Mouse (Mus musculus) heart, adult 2 months (tissue): ENCODE measurements around the gene N4bp2l1. TPM values are rescaled to one million over a fixed set of nuclear protein-coding genes. Genes with fewer than 3 reads are reported as not detected.

Experiments
- DNase-seq, 2 experiments: peaks; one replicate each; pipeline ENCODE4 v3.0.0; 2021
- H3K27ac ChIP-seq: fragments of 200-600 bp; 2 replicates; pipeline ENCODE4 v1.8.1; 2022
- H3K27me3 ChIP-seq: fragments of 200-500 bp; 2 replicates; pipeline ENCODE4 v1.6.1; 2012; ENCODE audit warnings: mild to moderate bottlenecking, low read length, inconsistent platforms, mixed read lengths; ENCODE audit not compliant: control insufficient read depth, insufficient read depth
- H3K36me3 ChIP-seq: fragments of 200-500 bp; 2 replicates; pipeline ENCODE4 v1.6.1; 2012; ENCODE audit warnings: low read length, inconsistent platforms; ENCODE audit not compliant: control insufficient read depth, insufficient read depth
- H3K4me1 ChIP-seq: fragments of 200-500 bp; 2 replicates; pipeline ENCODE4 v1.6.1; 2011; ENCODE audit warnings: low read length; ENCODE audit not compliant: control insufficient read depth, insufficient read depth
- H3K4me3 ChIP-seq: fragments of 200-600 bp; 2 replicates; pipeline ENCODE4 v1.8.1; 2022
- H3K79me2 ChIP-seq: fragments of 200-500 bp; replicated peaks from 2 replicates; pipeline ENCODE4 v1.6.1; 2012; ENCODE audit warnings: mild to moderate bottlenecking, inconsistent platforms, low read length, moderate library complexity, mixed read lengths; ENCODE audit not compliant: control insufficient read depth, insufficient read depth
- H3K9ac ChIP-seq: fragments of 200-500 bp; 2 replicates; pipeline ENCODE4 v1.6.1; 2012; ENCODE audit warnings: low read depth, mild to moderate bottlenecking, control low read depth, inconsistent platforms, low read length, mixed read lengths
- CTCF ChIP-seq: fragments of 200-600 bp; IDR thresholded peaks from 2 replicates; pipeline ENCODE4 v1.8.1; 2022; ENCODE audit warnings: antibody characterized with exemption, mild to moderate bottlenecking, moderate library complexity
- EP300 ChIP-seq: fragments of 200-500 bp; IDR thresholded peaks from 2 replicates; pipeline ENCODE4 v1.6.1; 2011; ENCODE audit warnings: low read depth, low read length, control low read depth; ENCODE audit not compliant: insufficient read depth
- POLR2A ChIP-seq: fragments of 200-500 bp; IDR thresholded peaks from 2 replicates; pipeline ENCODE4 v1.6.1; 2011; ENCODE audit warnings: mild to moderate bottlenecking, low read depth, low read length, control low read depth; ENCODE audit not compliant: insufficient read depth
- WGBS: fragments of 180-500 bp; shearing (Covaris S2); methylation state at CpG from one replicate; pipeline ENCODE4 v1.1.7; 2018; 5-methylcytosine and 5-hydroxymethylcytosine counted together
- intact Hi-C: fragments of 180-260 bp; cut with DNase I; formaldehyde crosslinking; loops from one replicate; pipeline ENCODE4 v1.15.1; 2025
- polyA plus RNA-seq: library from polyadenylated mRNA; depleted of rRNA; stranded (reverse); fragments of >200 nt; gene quantifications from 2 replicates; pipeline ENCODE4 v1.2.3, GENCODE M21; 2012
- total RNA-seq, 2 experiments: library from RNA; stranded (reverse); gene quantifications; 2 replicates each; pipeline ENCODE4 v1.2.3; 2021

N4bp2l1 gene
- total and polyA plus RNA-seq, 3 experiments: 2.5 to 4.7 (median 3.1) TPM

GRCm38 (mm10) chr5:150600554-150601440 lies 3.8 kb upstream of the N4bp2l1 start:
- H3K27ac ChIP-seq: peak overlapping the region; percentile 12
- H3K4me3 ChIP-seq: 0 out of 2 replicates have a peak overlapping the region, but pooled peaks have one; percentile 11
- DNase-seq: peak in 1 of 2 experiments; percentile 45
- H3K4me1 ChIP-seq: no peaks in the 10 kb centered on the region
- H3K79me2 ChIP-seq: no peaks in the 10 kb centered on the region
- TF ChIP-seq EP300 (no peak), POLR2A (no peak), CTCF (no peak)
- no peaks in the 10 kb centered on the region for H3K36me3 ChIP-seq
- H3K27me3 ChIP-seq: no peaks in the 10 kb centered on the region
- WGBS: 68% methylated on average over 20 of the region's 20 CpGs
- intact Hi-C loops: no loop called here
- no peak overlapping the region for H3K9ac ChIP-seq

DNA sequence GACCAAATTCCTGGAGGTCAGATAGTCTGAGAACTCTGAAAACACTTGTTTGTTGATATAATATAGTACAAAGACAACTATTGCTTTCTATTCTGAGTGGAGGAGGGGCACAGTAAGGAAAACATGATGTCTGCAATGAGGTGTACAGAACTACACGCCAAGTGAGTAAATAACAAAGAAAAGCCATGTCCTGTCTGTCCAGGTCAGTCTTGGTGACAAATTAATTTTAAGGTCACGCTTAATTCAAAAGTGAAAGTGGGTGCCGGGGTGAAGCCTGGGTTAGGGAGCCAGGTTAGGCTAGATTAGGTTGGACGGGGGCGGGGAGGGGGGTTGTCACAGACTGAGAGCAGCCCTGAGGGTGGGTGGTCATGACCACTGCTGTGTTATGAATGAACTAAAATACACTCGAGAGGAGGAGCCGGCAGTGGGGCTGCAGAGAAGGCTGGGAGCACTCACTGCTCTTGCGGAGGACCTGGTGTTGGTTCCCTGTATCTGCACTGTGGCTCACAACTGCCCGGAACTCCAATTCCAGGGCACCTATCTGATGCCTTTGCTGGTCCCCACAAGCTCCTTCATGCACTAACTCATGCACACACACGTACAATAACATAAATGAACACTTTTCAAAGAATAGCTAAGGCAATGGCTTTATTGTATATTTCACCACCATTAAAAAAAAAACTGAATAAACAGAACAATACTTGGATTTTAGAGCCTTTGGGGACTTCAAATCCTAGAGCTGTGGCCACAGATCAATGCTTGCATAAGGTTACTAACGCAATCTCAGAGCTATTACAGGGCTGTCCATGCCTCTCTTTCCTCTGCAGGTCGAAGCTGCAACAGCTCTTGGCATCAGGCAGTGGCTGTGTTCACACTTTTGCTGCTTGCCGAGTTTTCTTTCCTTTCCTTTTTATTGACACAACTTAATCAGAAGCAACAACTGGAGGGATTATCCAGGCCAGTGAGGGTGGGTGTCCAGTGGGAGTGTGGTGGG lies 2.6 kb upstream of the N4bp2l1 start:
- no peaks in the 10 kb centered on the region for H3K36me3 ChIP-seq
- H3K27ac ChIP-seq: no peak overlapping the region
- intact Hi-C loops: no loop called here
- H3K9ac ChIP-seq: no peak overlapping the region
- DNase-seq: no peak
- WGBS: 71% methylated on average over 13 of the region's 13 CpGs
- TF ChIP-seq CTCF (no peak), EP300 (no peak), POLR2A (no peak)
- H3K4me3 ChIP-seq: no peak overlapping the region
- H3K27me3 ChIP-seq: no peaks in the 10 kb centered on the region
- no peaks in the 10 kb centered on the region for H3K79me2 ChIP-seq
- no peaks in the 10 kb centered on the region for H3K4me1 ChIP-seq

DNA sequence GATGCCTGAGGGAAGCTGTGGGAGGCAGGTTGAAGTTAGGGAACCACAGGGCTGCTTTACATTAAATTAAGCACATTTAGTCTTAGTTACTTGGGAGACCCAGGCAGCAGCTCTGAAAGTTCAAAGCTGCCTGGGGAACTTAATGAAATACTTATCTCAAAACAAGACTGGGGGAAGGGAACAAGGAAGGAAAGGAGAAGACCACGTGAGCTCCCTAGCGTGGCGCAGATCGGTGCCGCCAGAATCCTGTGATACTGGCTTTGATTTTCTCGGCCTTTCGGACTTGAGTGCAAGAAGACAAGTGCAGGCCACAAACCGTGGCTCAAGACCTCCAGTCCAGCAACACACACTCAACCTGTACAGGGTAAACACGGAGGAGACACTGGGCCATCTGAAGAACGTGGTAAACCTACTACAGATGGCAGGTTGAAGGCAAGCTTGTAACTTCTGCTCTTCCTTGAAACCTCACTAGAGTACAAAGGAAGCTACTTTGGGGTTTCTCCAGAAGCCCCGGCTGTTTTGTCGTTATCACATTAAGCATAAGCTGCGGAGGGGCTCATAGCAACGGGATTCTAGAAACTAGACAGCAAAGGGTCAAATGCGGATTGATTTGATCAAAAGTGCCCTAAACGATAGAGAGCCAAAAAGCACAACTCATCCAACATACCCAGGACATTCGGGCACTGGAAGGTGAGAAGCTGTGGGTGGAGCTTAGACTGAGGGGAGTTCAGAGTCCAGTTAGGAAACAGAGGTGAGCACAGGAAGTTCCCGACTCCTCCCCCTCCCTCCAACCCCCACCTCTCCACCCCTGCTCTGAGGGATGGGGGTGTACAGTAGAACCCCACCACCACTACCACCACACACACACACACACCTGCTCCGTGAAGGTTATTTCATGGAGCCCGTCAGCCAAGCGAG lies 1.5 kb upstream of the N4bp2l1 start:
- Histone ChIP-seq H3K27ac (no peak overlapping the region), H3K79me2 (no peaks in the 10 kb centered on the region), H3K36me3 (no peaks in the 10 kb centered on the region), H3K27me3 (no peaks in the 10 kb centered on the region), H3K9ac (no peak overlapping the region), H3K4me1 (no peaks in the 10 kb centered on the region), H3K4me3 (no peak overlapping the region)
- TF ChIP-seq CTCF (no peak), EP300 (no peak), POLR2A (no peak)
- WGBS: 67% methylated on average over 21 of the region's 21 CpGs
- intact Hi-C loops: no loop called here
- no peak for DNase-seq

DNA sequence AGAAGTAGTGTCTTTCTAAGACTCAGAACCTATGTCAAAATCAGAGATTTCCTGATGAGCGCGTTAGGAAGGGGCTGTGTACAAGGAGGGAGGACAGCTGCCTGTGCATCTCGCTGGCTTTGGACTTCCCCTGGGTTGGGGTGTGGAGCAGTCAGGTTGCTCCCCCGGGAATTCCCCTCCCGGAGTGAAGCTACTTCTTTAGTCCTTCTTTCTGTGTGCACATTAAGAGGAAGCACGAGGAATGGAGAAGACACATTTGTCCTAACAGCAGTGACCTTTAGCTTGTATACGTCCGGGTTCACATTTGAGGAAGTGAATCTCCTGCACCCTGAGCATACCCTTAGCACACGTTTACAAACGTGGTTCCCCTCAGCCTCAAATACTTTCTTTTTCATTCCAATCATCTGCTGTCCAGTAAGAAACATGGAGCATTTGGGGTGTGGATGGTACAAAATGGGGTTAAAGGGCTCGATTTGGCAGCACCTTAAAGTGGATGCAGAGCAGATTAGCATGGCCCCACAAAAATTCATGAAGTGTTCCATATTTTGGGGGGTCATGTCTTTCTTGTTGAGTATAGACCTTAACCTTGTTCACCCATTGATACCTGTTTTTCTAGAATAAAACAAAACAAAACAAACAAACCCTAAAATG lies 1.5 kb downstream of the N4bp2l1 start:
- no peak overlapping the region for H3K27ac ChIP-seq
- WGBS: 53% methylated on average over 11 of the region's 11 CpGs
- H3K9ac ChIP-seq: no peak overlapping the region
- peak in 1 of 2 experiments; percentile 36 for DNase-seq
- no peaks in the 10 kb centered on the region for H3K36me3 ChIP-seq
- intact Hi-C loops: no loop called here
- H3K79me2 ChIP-seq: no peaks in the 10 kb centered on the region
- H3K4me1 ChIP-seq: no peaks in the 10 kb centered on the region; the same call in 1 of the 2 replicates
- no peak for TF ChIP-seq EP300
- TF ChIP-seq POLR2A: no peak
- no peak for TF ChIP-seq CTCF
- no peak overlapping the region for H3K4me3 ChIP-seq
- no peaks in the 10 kb centered on the region for H3K27me3 ChIP-seq
